Mouse (Mus musculus) limb, embryonic 11.5 days (tissue): Measurements from ENCODE around the gene Iqck. TPM values are rescaled to one million over a fixed set of nuclear protein-coding genes. Genes with fewer than 3 reads are reported as not detected.

ENCODE experiments used
- ATAC-seq: fragments of 200-750 bp; cut with Nextera tagmentation; 2 replicates; pipeline ENCODE4 v1.8.0; 2017; ENCODE audit warnings: low read depth; ENCODE audit not compliant: insufficient number of reproducible peaks, low FRiP score, low TSS enrichment
- DNase-seq: peaks from one replicate; pipeline ENCODE4 v3.0.0-alpha.2; 2015; ENCODE audit warnings: low spot score
- H3K27ac ChIP-seq: fragments of 300-500 bp; sonication (generic); replicated peaks from 2 replicates; pipeline ENCODE4 v1.5.1; 2014; ENCODE audit warnings: low read depth, mild to moderate bottlenecking, low read length
- H3K27me3 ChIP-seq: fragments of 300-500 bp; sonication (generic); 2 replicates; pipeline ENCODE4 v1.6.1; 2014; ENCODE audit warnings: mild to moderate bottlenecking, low read length, mixed read lengths; ENCODE audit not compliant: control insufficient read depth, insufficient read depth
- H3K36me3 ChIP-seq: fragments of 300-500 bp; sonication (generic); 2 replicates; pipeline ENCODE4 v1.6.1; 2014; ENCODE audit warnings: mild to moderate bottlenecking, low read length, moderate library complexity, mixed read lengths; ENCODE audit not compliant: control insufficient read depth, insufficient read depth
- H3K4me1 ChIP-seq: fragments of 300-500 bp; sonication (generic); 2 replicates; pipeline ENCODE4 v1.6.1; 2014; ENCODE audit warnings: low read length, mixed read lengths; ENCODE audit not compliant: control insufficient read depth, insufficient read depth
- H3K4me2 ChIP-seq: fragments of 300-500 bp; sonication (generic); 2 replicates; pipeline ENCODE4 v1.6.1; 2014; ENCODE audit warnings: low read depth, mild to moderate bottlenecking, moderate library complexity; ENCODE audit not compliant: severe bottlenecking
- H3K4me3 ChIP-seq: fragments of 300-500 bp; sonication (generic); 2 replicates; pipeline ENCODE4 v1.5.1; 2014; ENCODE audit warnings: low read depth, low read length
- H3K9ac ChIP-seq: fragments of 300-500 bp; sonication (generic); 2 replicates; pipeline ENCODE4 v1.6.1; 2014; ENCODE audit warnings: mild to moderate bottlenecking, low read length
- H3K9me3 ChIP-seq: fragments of 300-500 bp; sonication (generic); 2 replicates; pipeline ENCODE4 v1.6.1; 2016; ENCODE audit warnings: low read length; ENCODE audit not compliant: control insufficient read depth
- WGBS: fragments of 180-500 bp; shearing (Covaris S2); extraction: QIAGEN DNeasy Blood & Tissue Kit; methylation state at CpG from one replicate; pipeline ENCODE4 v1.1.7; 2014; 5-methylcytosine and 5-hydroxymethylcytosine counted together
- polyA plus RNA-seq: library from polyadenylated mRNA; unstranded; fragments of >200 nt; fragmentation: Nextera tagmentation; extraction: Ambion mirVana; gene quantifications from 2 replicates; pipeline ENCODE4 v1.2.1, GENCODE M21; 2014

Iqck gene
- polyA plus RNA-seq, result 2.2 TPM in 2 replicates

DNA sequence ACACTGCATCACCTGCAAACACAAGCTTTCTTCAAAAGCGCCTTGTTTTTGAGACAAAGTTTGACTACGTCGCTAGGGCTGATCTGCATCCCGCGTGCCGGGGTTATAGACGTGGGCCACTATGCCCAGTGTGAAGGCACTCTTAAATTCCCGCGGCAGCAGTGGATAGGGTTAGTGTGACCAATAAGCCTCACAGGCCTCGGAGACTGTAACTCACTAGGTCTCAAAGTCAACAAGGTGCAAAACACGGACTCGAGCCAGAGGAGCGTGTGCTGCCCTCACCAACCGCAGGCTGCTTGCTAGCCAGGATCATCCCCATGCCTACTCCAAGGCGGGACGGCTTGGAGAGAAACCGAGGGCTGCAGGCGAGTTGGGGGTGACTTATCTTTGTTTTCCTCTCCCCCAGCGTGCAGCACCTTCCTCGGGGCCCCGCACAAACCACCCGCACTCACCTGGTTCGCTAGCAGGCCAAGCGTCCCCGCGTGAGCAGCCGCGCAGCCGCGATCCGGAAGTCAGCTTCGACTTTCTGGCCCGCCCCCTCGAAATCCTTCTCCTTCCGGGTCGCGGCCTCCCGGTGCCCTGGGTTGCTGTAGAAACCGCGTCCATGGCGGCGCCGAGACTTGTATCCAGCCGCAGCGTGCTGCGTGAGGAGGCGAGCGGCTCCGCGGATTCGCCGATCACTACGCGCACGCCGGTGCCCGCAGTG is at the start of gene Iqck:
Gene Iqck, plus strand, starts transcription at position 582 of the 706 bp plus-strand sequence.
- ATAC-seq (peak; percentile 97), DNase-seq (peak; percentile 95)
- Histone ChIP-seq H3K27me3 (no peaks in the 10 kb centered on the region), H3K4me1 (peaks cover 6% of the 10 kb centered on the region; the same call in 1 of the 2 replicates), H3K4me2 (peak within 1 kb of the TSS; percentile 77), H3K9me3 (no peaks in the 10 kb centered on the region), H3K4me3 (peak within 1 kb of the TSS; percentile 79), H3K9ac (peak within 1 kb of the TSS; percentile 77), H3K36me3 (peaks cover 9% of the 10 kb centered on the region; the same call in 1 of the 2 replicates), H3K27ac (no peak within 1 kb of the TSS)
- under 1% methylated on average over 57 of the region's 57 CpGs for WGBS

DNA sequence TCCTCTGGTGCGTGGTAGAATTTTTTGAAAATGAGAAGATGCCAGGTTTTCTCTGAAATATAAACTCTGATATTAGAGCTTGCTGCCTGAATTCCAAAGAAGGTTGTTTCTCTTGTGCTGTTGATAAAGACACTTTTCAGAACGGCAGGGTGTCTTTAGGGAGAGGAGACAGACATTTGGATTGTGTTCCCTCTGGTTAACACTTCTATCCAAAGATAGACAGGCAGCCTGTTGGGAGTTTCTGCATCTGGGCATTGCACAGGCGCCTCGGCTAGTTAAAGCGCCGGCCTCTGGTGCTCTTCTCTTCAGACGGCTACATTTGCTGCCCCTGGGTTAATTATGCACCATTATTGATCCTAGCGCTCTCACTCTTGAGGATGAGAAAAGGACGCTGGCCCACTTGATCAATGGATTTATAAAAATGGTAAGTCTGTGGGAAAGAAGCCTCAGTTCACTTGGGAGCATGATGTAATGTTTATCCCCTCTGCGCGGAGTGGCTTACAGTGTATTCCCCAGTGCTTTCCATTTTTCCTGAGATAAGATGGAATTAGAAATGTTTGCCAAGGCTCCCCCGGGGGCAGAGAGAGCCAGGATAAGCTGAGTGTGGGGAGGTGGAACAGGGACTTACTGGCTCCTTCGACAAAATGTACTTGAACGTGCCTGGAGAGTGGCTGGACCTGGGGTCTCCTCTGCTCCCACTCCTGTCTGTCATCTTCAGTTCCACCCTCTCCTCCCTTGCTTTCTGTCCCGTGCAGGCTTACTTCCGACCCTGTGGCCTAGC is 48.7 kb upstream of the Iqck start:
- no peak overlapping the region for H3K4me3 ChIP-seq
- no peaks in the 10 kb centered on the region for H3K36me3 ChIP-seq
- no peaks in the 10 kb centered on the region for H3K4me1 ChIP-seq
- H3K4me2 ChIP-seq, result no peak overlapping the region
- 86% methylated on average over 16 of the region's 16 CpGs for WGBS
- ATAC-seq, result no peak
- H3K27ac ChIP-seq, result no peak overlapping the region
- no peaks in the 10 kb centered on the region for H3K27me3 ChIP-seq
- no peak for DNase-seq
- H3K9me3 ChIP-seq, result no peaks in the 10 kb centered on the region
- H3K9ac ChIP-seq, result no peak overlapping the region

DNA sequence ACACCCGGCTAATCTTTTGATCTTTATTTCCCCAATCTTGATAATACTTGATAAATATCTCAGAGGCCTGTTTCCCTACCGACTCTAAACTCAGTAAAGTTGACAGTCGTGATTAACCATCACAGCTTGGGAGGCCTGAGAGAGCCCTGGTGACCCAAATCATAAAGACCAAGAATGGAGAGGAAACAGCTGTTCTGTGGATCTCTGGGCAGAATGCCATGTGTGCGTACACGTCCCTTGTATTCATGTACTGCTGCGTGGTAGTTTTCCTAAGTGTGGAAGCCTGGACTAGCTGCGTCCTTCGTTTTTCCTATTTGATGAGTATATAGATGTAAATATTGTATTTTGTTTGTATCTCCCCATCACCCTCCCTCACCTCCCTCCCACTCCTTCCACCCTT is 47.7 kb upstream of the Iqck start:
- H3K36me3 ChIP-seq, result no peaks in the 10 kb centered on the region
- ATAC-seq (no peak), DNase-seq (no peak)
- H3K4me1 ChIP-seq, result no peaks in the 10 kb centered on the region
- H3K4me3 ChIP-seq, result no peak overlapping the region
- H3K9me3 ChIP-seq, result no peaks in the 10 kb centered on the region
- no peak overlapping the region for H3K4me2 ChIP-seq
- no peaks in the 10 kb centered on the region for H3K27me3 ChIP-seq
- no peak overlapping the region for H3K27ac ChIP-seq
- no peak overlapping the region for H3K9ac ChIP-seq
- WGBS, result 89% methylated on average over 8 of the region's 8 CpGs

DNA sequence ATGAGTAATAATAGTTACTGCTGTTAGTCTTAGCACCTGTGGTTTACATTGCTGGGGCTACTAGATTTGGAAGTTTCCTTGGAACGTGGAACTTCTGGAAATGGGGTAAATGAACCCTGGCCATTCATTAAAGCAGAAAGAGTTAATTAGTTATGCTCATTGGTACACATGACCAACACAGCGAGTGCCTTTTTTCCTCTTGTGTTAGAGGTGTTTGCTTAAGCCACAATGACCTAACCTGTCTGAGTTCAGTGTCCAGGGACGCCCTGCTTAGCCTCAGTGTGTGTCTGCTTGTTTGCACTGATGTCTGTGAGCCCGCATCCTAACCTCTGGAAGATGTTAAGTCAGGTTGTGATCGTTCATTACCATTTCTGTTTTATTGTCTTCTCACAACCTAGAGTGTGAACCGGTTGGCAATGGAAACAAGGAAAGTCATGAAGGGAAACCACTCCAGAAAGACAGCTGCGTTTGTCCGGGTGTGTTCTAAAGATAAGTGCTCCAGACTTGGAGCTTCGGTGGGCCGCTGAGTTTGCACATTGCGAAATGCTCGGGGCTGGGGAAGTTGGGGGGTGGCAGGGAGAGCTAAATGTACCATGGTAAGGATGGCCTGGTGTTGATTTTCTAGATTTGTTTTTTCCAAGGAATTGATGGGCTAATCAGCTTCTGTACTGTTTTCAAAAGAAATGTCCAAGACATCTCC is 44.0 kb upstream of the Iqck start:
- Histone ChIP-seq H3K4me3 (no peak overlapping the region), H3K27ac (no peak overlapping the region), H3K9ac (no peak overlapping the region), H3K4me1 (no peaks in the 10 kb centered on the region), H3K4me2 (no peak overlapping the region), H3K36me3 (no peaks in the 10 kb centered on the region), H3K27me3 (no peaks in the 10 kb centered on the region), H3K9me3 (no peaks in the 10 kb centered on the region)
- ATAC-seq (no peak), DNase-seq (no peak)
- 89% methylated on average over 12 of the region's 12 CpGs for WGBS

DNA sequence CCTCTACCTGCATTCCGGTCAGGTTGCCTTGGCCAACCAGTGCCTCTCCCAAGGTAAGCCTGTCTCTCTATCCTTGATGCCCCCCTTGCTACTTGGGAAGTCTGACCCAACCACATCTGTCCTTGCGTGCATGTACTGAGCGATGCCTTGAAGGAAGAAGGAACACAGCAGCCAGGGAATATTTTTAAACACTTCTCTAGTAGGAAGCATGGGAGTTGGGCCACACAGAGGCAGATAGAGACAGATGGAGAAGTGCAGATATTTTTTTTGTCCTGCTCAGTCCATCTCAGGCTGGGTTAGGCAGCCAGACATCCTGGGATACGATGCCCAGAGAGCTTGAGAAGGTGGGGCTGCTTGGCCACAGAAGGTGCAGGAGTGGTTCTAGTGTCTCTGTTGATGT is 42.0 kb upstream of the Iqck start:
- Histone ChIP-seq H3K27ac (no peak overlapping the region), H3K9me3 (no peaks in the 10 kb centered on the region), H3K4me3 (no peak overlapping the region), H3K9ac (no peak overlapping the region), H3K4me1 (no peaks in the 10 kb centered on the region), H3K27me3 (no peaks in the 10 kb centered on the region), H3K36me3 (no peaks in the 10 kb centered on the region), H3K4me2 (no peak overlapping the region)
- ATAC-seq (no peak), DNase-seq (no peak)
- 94% methylated on average over 4 of the region's 4 CpGs for WGBS

DNA sequence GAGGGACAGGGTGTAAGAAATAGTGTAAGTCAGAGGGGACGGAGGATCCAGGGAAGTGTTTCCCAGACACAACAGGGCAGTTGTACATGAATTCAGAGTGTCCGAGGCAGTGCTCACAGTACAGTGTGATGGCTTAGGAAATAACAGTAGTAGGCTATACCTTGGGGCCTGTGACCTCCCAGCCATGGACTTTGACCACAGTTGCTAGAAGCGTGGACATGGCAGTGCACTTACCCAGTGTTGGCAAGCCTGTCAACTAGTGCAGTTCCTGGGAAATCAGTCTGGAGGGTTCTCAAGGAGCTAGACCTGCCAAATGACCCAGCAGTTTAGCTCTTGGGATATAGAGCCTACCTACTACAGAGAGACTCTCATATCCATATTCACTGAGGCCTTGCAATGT is 39.3 kb upstream of the Iqck start:
- no peaks in the 10 kb centered on the region for H3K36me3 ChIP-seq
- H3K4me2 ChIP-seq, result no peak overlapping the region
- no peak overlapping the region for H3K9ac ChIP-seq

DNA sequence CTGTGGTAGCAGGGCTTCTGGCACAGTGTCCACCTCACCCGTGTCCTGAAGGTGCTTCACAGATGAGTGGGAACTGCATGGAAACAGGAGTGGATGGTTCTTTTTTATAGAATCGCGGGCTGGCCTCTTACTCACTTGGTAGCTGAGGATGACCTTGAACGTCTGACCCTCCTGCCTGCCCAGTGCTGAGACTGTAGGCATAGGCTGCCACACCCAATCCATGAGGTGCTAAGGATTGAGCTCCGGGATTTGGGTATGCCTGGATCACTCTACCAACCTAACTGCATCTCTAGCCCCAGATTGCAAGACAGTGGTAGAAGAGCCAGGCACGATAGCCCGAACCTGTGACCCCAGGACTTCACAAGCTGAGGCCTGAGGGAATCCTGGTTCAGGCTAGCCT is 37.8 kb upstream of the Iqck start:
- ATAC-seq (no peak), DNase-seq (no peak)
- WGBS, result 91% methylated on average over 7 of the region's 7 CpGs
- no peak overlapping the region for H3K9ac ChIP-seq
- H3K4me3 ChIP-seq, result no peak overlapping the region
- no peaks in the 10 kb centered on the region for H3K36me3 ChIP-seq
- no peaks in the 10 kb centered on the region for H3K4me1 ChIP-seq
- no peak overlapping the region for H3K4me2 ChIP-seq
- no peaks in the 10 kb centered on the region for H3K27me3 ChIP-seq
- H3K27ac ChIP-seq, result no peak overlapping the region
- H3K9me3 ChIP-seq, result no peaks in the 10 kb centered on the region

More for the DNA sequence above, 39.3 kb upstream of the Iqck start:
- ATAC-seq, result no peak
- Histone ChIP-seq H3K4me1 (no peaks in the 10 kb centered on the region), H3K27me3 (no peaks in the 10 kb centered on the region), H3K4me3 (no peak overlapping the region), H3K9me3 (no peaks in the 10 kb centered on the region), H3K27ac (no peak overlapping the region)
- DNase-seq, result no peak
- WGBS, result 91% methylated on average over 3 of the region's 3 CpGs

DNA sequence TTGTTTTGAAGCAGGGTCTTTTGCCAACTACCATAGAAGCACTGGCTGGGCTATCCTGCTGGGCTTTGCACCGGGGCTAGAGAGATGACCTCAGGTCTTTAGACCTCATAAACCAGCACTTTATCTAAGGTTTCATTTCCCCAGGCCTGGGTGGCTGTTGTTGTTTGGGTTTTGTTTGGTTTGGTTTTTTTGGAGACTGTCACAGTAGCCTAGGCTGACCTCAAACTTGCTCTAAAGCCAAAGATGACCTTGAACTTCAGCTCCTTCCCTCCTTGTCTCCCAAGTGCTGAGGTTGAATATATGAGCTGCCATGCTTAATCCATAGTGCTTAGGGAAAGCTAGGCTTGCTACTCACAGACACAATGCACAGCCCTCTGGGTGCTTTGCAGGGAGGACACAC is 35.9 kb upstream of the Iqck start:
- Histone ChIP-seq H3K36me3 (no peaks in the 10 kb centered on the region), H3K4me1 (no peaks in the 10 kb centered on the region), H3K4me3 (no peak overlapping the region), H3K27ac (no peak overlapping the region), H3K4me2 (no peak overlapping the region), H3K27me3 (no peaks in the 10 kb centered on the region), H3K9ac (no peak overlapping the region), H3K9me3 (no peaks in the 10 kb centered on the region)
- DNase-seq, result no peak
- ATAC-seq, result no peak
- 78% methylated on average over 1 of the region's 1 CpGs for WGBS
